Mouse (Mus musculus) hematopoietic multipotent progenitor cell, adult 10-12 weeks (in vitro differentiated cells): Measurements from ENCODE around the gene Gm4907. TPM values are rescaled to one million over a fixed set of nuclear protein-coding genes. Genes with fewer than 3 reads are reported as not detected.

Source experiments
- polyA plus RNA-seq: library from polyadenylated mRNA; stranded (reverse); fragments of >175 nt; gene quantifications from 2 replicates; pipeline ENCODE4 v1.2.3, GENCODE M21; 2012; ENCODE audit warnings: low replicate concordance

Gm4907 gene
- polyA plus RNA-seq, result not detected in 2 replicates

DNA sequence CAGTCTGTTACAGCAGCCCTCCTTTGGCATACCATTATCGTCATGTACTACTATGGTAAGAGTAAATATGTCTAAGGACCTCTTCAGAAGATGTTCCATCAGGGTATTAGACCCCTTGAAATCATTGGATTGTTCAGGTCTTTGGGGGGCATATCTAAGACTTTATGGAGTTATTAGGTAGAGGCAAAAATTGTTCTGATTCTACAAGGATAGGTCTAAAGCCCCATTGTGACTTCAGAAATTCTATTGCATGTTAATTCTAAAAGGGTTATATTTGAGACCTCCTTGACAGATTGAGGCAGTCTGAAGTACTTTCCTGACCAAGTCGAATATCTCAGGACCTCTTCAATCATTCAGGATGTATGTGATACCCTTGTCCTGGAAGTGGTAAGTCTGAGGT lies at the start of gene Gm4907:
Gene Gm4907 (plus strand): TSS at position 301 of the 400 bp plus-strand sequence.

Other genes with a start within 250 kb of the Gm4907 start
- gene Wdr44, start 189.5 kb upstream of the Gm4907 start, polyA plus RNA-seq, result 21.1 and 22.3 TPM in 2 replicates
- gene Gm4985, start 76.4 kb downstream of the Gm4907 start, polyA plus RNA-seq, result not detected in 2 replicates